Mouse (Mus musculus) myocyte (in vitro differentiated cells): Measurements from ENCODE around the gene Suclg2. TPM values are rescaled to one million over a fixed set of nuclear protein-coding genes. Genes with fewer than 3 reads are reported as not detected.

Experiments
- H3K27me3 ChIP-seq: one replicate; pipeline ENCODE4 v1.6.1; 2011; ENCODE audit not compliant: control insufficient read depth, insufficient read depth, insufficient read length
- H3K36me3 ChIP-seq: one replicate; pipeline ENCODE4 v1.6.1; 2011; ENCODE audit not compliant: control insufficient read depth, insufficient read depth
- H3K4me2 ChIP-seq: one replicate; pipeline ENCODE4 v1.6.1; 2011; ENCODE audit warnings: low read depth, control low read depth
- H3K4me3 ChIP-seq: one replicate; pipeline ENCODE4 v1.5.1; 2011; ENCODE audit warnings: mild to moderate bottlenecking, control low read depth, moderate library complexity
- H3K79me2 ChIP-seq: one replicate; pipeline ENCODE4 v1.6.1; 2011; ENCODE audit not compliant: control insufficient read depth, insufficient read depth
- H3ac ChIP-seq: one replicate; pipeline ENCODE4 v1.6.1; 2011; ENCODE audit not compliant: control insufficient read depth, insufficient read length
- CEBPB ChIP-seq: IDR thresholded peaks from 2 replicates; pipeline ENCODE4 v1.6.1; 2011; ENCODE audit warnings: mild to moderate bottlenecking, moderate library complexity; ENCODE audit not compliant: poor library complexity, insufficient read depth, severe bottlenecking
- E2F4 ChIP-seq: IDR thresholded peaks from one replicate; pipeline ENCODE4 v1.6.1; 2011; ENCODE audit warnings: mild to moderate bottlenecking, control low read depth, moderate library complexity; ENCODE audit not compliant: insufficient read depth
- MAX ChIP-seq: IDR thresholded peaks from one replicate; pipeline ENCODE4 v1.6.1; 2011; ENCODE audit warnings: low read depth, mild to moderate bottlenecking, control low read depth
- MYOD1 ChIP-seq, 3 experiments: IDR thresholded peaks; one replicate each; pipeline ENCODE4 v1.6.1; 2011; ENCODE audit warnings: control low read depth in 2 of 3, low read depth in 2 of 3, mild to moderate bottlenecking in 2 of 3, moderate library complexity in 1 of 3; ENCODE audit not compliant: insufficient read length in 2 of 3, control insufficient read depth in 1 of 3
- MYOG ChIP-seq, 3 experiments: IDR thresholded peaks; one replicate each; pipeline ENCODE4 v1.6.1; 2011; ENCODE audit warnings: control low read depth in 2 of 3, low read depth in 2 of 3, mild to moderate bottlenecking in 2 of 3; ENCODE audit not compliant: insufficient read length in 2 of 3, control insufficient read depth in 1 of 3, insufficient read depth in 1 of 3
- POLR2A ChIP-seq: IDR thresholded peaks from one replicate; pipeline ENCODE4 v1.6.1; 2011; ENCODE audit warnings: low read depth, mild to moderate bottlenecking, control low read depth, moderate library complexity; ENCODE audit not compliant: insufficient read length
- POLR2AphosphoS2 ChIP-seq: IDR thresholded peaks from one replicate; pipeline ENCODE4 v1.6.1; 2011; ENCODE audit warnings: low read depth, control low read depth; ENCODE audit not compliant: insufficient read length
- REST ChIP-seq: IDR thresholded peaks from one replicate; pipeline ENCODE4 v1.6.1; 2011; ENCODE audit warnings: mild to moderate bottlenecking, control low read depth, moderate library complexity; ENCODE audit not compliant: insufficient read depth, insufficient read length
- SRF ChIP-seq: IDR thresholded peaks from one replicate; pipeline ENCODE4 v1.6.1; 2011; ENCODE audit warnings: low read depth; ENCODE audit not compliant: control insufficient read depth, insufficient read length
- TCF12 ChIP-seq: IDR thresholded peaks from one replicate; pipeline ENCODE4 v1.6.1; 2011; ENCODE audit warnings: mild to moderate bottlenecking, control low read depth; ENCODE audit not compliant: poor library complexity, insufficient read depth, severe bottlenecking
- TCF3 ChIP-seq: IDR thresholded peaks from one replicate; pipeline ENCODE4 v1.6.1; 2011; ENCODE audit warnings: low read depth, control low read depth; ENCODE audit not compliant: insufficient read length
- USF1 ChIP-seq: IDR thresholded peaks from one replicate; pipeline ENCODE4 v1.6.1; 2011; ENCODE audit warnings: low read depth, mild to moderate bottlenecking, control low read depth, moderate library complexity
- polyA plus RNA-seq: library from polyadenylated mRNA; unstranded; fragments of >200 nt; fragmentation: generic; extraction: Trizol; gene quantifications from one replicate; pipeline ENCODE4 v1.2.1, GENCODE M21; 2012; ENCODE audit warnings: missing spikeins

The Suclg2 gene
- polyA plus RNA-seq, 1 experiment = 13.9 TPM

GRCm38 (mm10) chr6:95596766-95597750 is 121.5 kb downstream of the Suclg2 start:
- Histone ChIP-seq H3K4me3 (no peak overlapping the region), H3K36me3 (no peaks in the 10 kb centered on the region), H3K79me2 (no peaks in the 10 kb centered on the region), H3K4me2 (no peak overlapping the region), H3ac (no peak overlapping the region), H3K27me3 (no peaks in the 10 kb centered on the region)
- no peak for TF ChIP-seq MYOG (IDR thresholded peaks at IDR 0.05; ENCODE audit: control insufficient read depth in 1 of 3, insufficient read depth in 1 of 3, insufficient read length in 2 of 3, low read depth in 2 of 3)
- TF ChIP-seq CEBPB = no peak
- no peak for TF ChIP-seq REST
- no peak for TF ChIP-seq MAX
- no peak for TF ChIP-seq USF1
- TF ChIP-seq POLR2A = no peak
- TF ChIP-seq E2F4 = no peak
- no peak for TF ChIP-seq SRF
- no peak for TF ChIP-seq MYOD1 (IDR thresholded peaks at IDR 0.05; ENCODE audit: control insufficient read depth in 1 of 3, insufficient read length in 2 of 3, low read depth in 2 of 3)
- no peak for TF ChIP-seq TCF12

GRCm38 (mm10) chr6:95595852-95596251 is 122.7 kb downstream of the Suclg2 start:
- H3K79me2 ChIP-seq = no peaks in the 10 kb centered on the region
- H3K27me3 ChIP-seq = no peaks in the 10 kb centered on the region
- no peak overlapping the region for H3ac ChIP-seq
- no peaks in the 10 kb centered on the region for H3K36me3 ChIP-seq
- no peak overlapping the region for H3K4me2 ChIP-seq
- no peak for TF ChIP-seq POLR2AphosphoS2
- no peak for TF ChIP-seq USF1
- TF ChIP-seq MYOD1 (IDR thresholded peaks at IDR 0.05; ENCODE audit: control insufficient read depth in 1 of 3, insufficient read length in 2 of 3, low read depth in 2 of 3) = no peak
- TF ChIP-seq MAX = no peak
- TF ChIP-seq E2F4 = no peak
- TF ChIP-seq TCF3 = no peak
- TF ChIP-seq CEBPB = no peak
- TF ChIP-seq REST = no peak
- no peak for TF ChIP-seq POLR2A
- no peak for TF ChIP-seq MYOG (IDR thresholded peaks at IDR 0.05; ENCODE audit: control insufficient read depth in 1 of 3, insufficient read depth in 1 of 3, insufficient read length in 2 of 3, low read depth in 2 of 3)
- TF ChIP-seq TCF12 = no peak
- no peak for TF ChIP-seq SRF
- no peak overlapping the region for H3K4me3 ChIP-seq

GRCm38 (mm10) chr6:95594239-95594638 is 124.4 kb downstream of the Suclg2 start:
- Histone ChIP-seq H3K4me2 (no peak overlapping the region), H3K27me3 (no peaks in the 10 kb centered on the region), H3K79me2 (no peaks in the 10 kb centered on the region), H3ac (no peak overlapping the region), H3K36me3 (no peaks in the 10 kb centered on the region), H3K4me3 (no peak overlapping the region)
- TF ChIP-seq E2F4 (no peak), POLR2A (no peak), SRF (no peak), MAX (no peak), TCF3 (no peak), CEBPB (no peak), POLR2AphosphoS2 (no peak), USF1 (no peak), REST (no peak)

- TF ChIP-seq POLR2AphosphoS2 = no peak
- no peak for TF ChIP-seq CEBPB
- TF ChIP-seq POLR2A = no peak
- Histone ChIP-seq H3K79me2 (no peaks in the 10 kb centered on the region), H3K4me3 (no peak overlapping the region), H3K36me3 (no peaks in the 10 kb centered on the region), H3ac (no peak overlapping the region), H3K4me2 (no peak overlapping the region), H3K27me3 (no peaks in the 10 kb centered on the region)
Measured at GRCm38 (mm10) chr6:95592396-95592795, 126.2 kb downstream of the Suclg2 start.

GRCm38 (mm10) chr6:95590463-95590862 is 128.1 kb downstream of the Suclg2 start:
- H3K27me3 ChIP-seq = no peaks in the 10 kb centered on the region
- no peaks in the 10 kb centered on the region for H3K36me3 ChIP-seq
- TF ChIP-seq MYOG (IDR thresholded peaks at IDR 0.05; ENCODE audit: control insufficient read depth in 1 of 3, insufficient read depth in 1 of 3, insufficient read length in 2 of 3, low read depth in 2 of 3) = no peak
- TF ChIP-seq MYOD1 (IDR thresholded peaks at IDR 0.05; ENCODE audit: control insufficient read depth in 1 of 3, insufficient read length in 2 of 3, low read depth in 2 of 3) = no peak
- TF ChIP-seq CEBPB = peak; percentile 93
- no peak for TF ChIP-seq SRF
- no peak for TF ChIP-seq MAX
- no peak overlapping the region for H3K4me3 ChIP-seq
- no peaks in the 10 kb centered on the region for H3K79me2 ChIP-seq
- H3ac ChIP-seq = no peak overlapping the region
- H3K4me2 ChIP-seq = no peak overlapping the region
